Mouse (Mus musculus): ENCODE data around the gene Eif3j1. TPM values are rescaled to one million over a fixed set of nuclear protein-coding genes. Genes with fewer than 3 reads are reported as not detected.

Eif3j1 gene
- total RNA-seq (2023): 10 to 100 TPM; 18.4 to 20.3 TPM

GRCm38 (mm10) chr2:122027862-122028755, at the start of gene Eif3j1:
Gene Eif3j1 (plus strand): TSS chr2:122028546.

Other genes starting within 250 kb of the Eif3j1 start
- gene Frmd5, start 221.5 kb upstream of the Eif3j1 start, total RNA-seq (2023): not detected
- under 1 TPM; 0.55 to 0.88 TPM for gene Casc4, start 161.6 kb upstream of the Eif3j1 start, total RNA-seq (2023)
- 10 to 100 TPM; 27.4 to 28.5 TPM for gene Ctdspl2, start 72.5 kb upstream of the Eif3j1 start, total RNA-seq (2023)
- under 1 TPM in 1 of 2 experiments, not detected in 1; 0.20 TPM for gene Mageb3, start 72.5 kb upstream of the Eif3j1 start, total RNA-seq (2023)
- 10 to 100 TPM; 22.7 to 24.5 TPM for gene Spg11, start 89.8 kb downstream of the Eif3j1 start, total RNA-seq (2023)
- 1,000 to 10,000 TPM; 1,165 to 1,269 TPM for gene B2m, start 119.1 kb downstream of the Eif3j1 start, total RNA-seq (2023)
- gene Trim69, start 132.2 kb downstream of the Eif3j1 start, total RNA-seq (2023): under 1 TPM in 1 of 2 experiments, not detected in 1; 0.26 TPM
- not detected for gene Patl2, start 157.6 kb downstream of the Eif3j1 start, total RNA-seq (2023)
- gene Terb2, start 157.7 kb downstream of the Eif3j1 start, total RNA-seq (2023): not detected
- 10 to 100 TPM; 19.2 to 20.6 TPM for gene Sord, start 206.2 kb downstream of the Eif3j1 start, total RNA-seq (2023)

Measured in neutrophil, adult 83 days (primary cell).